Mouse (Mus musculus): Measurements from ENCODE around the gene Pde4a. TPM values are rescaled to one million over a fixed set of nuclear protein-coding genes. Genes with fewer than 3 reads are reported as not detected.

Gene Pde4a
- polyA plus RNA-seq, 1 experiment: 9.0 TPM

DNA sequence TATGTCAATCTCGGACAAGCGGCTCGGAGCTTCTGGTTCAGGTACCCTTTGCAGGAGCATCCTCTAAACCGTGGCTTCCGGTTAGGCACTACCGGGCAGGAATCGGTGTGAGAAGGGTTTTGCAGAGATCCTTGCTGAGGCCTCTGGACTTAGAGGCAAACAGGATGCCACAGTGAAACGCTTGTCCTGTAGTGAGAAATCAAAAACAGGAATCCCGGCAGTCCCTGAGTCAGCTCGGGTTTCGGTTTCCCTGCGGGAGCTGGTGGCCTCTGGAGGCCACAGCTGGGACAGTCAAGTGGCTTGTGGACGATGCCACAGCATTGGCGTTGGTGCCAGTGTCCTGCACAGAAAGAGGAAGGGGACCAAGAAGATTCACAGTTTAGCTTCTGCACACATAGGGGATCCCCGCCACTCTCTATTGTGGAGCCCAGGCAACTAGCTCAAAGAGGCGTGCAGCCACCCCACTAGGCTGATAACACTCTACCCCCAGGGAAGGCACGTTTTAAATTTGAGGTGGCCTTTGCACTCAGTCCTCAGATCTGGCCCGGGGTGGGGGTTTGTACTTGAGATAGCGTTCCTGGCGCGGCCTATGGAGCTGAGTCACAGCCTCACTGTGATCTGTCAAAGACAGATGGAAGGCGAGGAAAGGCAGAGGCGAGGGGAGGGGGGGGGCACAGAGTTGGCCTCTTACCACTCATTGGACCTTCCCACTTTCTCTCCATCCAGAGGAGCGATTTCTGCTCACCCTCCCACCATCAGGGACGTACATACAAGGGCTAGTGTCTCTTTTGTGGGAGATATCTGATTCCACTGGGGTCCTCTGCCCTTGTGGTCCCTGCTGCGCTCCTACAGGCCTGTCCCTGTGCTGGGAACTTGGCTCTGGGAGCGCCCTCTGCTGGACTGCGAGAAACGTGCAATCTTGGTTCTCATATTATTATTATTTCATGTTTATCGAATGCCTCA is 2.9 kb downstream of the Pde4a start:
- H3K4me1 ChIP-seq (ENCODE audit: control insufficient read depth, insufficient read depth, low read length): no peaks in the 10 kb centered on the region
- 10% methylated on average over 30 of the region's 30 CpGs for WGBS
- peak overlapping the region; percentile 35 for H3K4me3 ChIP-seq (ENCODE audit: insufficient read depth, low read depth, low read length)
- TF ChIP-seq CTCF (conservative IDR thresholded peaks at IDR 0.05; ENCODE audit: insufficient read depth, insufficient read length, low read depth, low read length) (peak; percentile 84), POLR2A (IDR thresholded peaks at IDR 0.05; ENCODE audit: low read depth, low read length) (no peak)
- peak; percentile 85 for DNase-seq
- no peaks in the 10 kb centered on the region for H3K36me3 ChIP-seq (ENCODE audit: control insufficient read depth, insufficient read depth, low read length)
- peak overlapping the region; percentile 86 for H3K27ac ChIP-seq (ENCODE audit: insufficient read depth, low read depth, low read length)
- H3K27me3 ChIP-seq (replicated peaks; ENCODE audit: control insufficient read depth, insufficient read depth, low read length): 0 out of 2 replicates have a peak, but pooled peaks cover 2% of the 10 kb centered on the region

DNA sequence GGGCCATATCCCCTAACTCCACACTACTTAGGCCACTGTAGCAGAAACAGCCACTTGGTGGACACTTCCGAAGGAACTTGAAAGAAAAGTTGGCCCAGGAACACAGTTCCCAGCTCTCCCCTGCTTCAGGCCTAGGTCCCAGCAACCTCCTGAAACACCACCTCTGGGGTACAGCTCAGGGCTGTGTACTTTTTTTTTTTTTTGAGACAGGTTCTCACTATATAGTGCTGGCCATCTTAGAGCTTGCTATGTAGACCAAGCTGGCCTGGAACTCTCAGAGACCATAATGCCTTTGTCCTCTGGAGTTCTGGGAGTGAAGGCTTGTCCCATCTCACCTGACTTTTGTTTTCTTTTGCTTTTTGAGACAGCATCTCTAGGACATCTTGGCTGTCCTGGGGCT is 3.6 kb downstream of the Pde4a start:
- Histone ChIP-seq H3K27ac (ENCODE audit: insufficient read depth, low read depth, low read length) (no peak overlapping the region), H3K4me1 (ENCODE audit: control insufficient read depth, insufficient read depth, low read length) (no peaks in the 10 kb centered on the region), H3K4me3 (ENCODE audit: insufficient read depth, low read depth, low read length) (no peak overlapping the region), H3K36me3 (ENCODE audit: control insufficient read depth, insufficient read depth, low read length) (no peaks in the 10 kb centered on the region), H3K27me3 (replicated peaks; ENCODE audit: control insufficient read depth, insufficient read depth, low read length) (0 out of 2 replicates have a peak, but pooled peaks cover 2% of the 10 kb centered on the region)
- TF ChIP-seq POLR2A (IDR thresholded peaks at IDR 0.05; ENCODE audit: low read depth, low read length) (no peak), CTCF (conservative IDR thresholded peaks at IDR 0.05; ENCODE audit: insufficient read depth, insufficient read length, low read depth, low read length) (no peak)
- no peak for DNase-seq
- WGBS: 34% methylated on average over 1 of the region's 1 CpGs

DNA sequence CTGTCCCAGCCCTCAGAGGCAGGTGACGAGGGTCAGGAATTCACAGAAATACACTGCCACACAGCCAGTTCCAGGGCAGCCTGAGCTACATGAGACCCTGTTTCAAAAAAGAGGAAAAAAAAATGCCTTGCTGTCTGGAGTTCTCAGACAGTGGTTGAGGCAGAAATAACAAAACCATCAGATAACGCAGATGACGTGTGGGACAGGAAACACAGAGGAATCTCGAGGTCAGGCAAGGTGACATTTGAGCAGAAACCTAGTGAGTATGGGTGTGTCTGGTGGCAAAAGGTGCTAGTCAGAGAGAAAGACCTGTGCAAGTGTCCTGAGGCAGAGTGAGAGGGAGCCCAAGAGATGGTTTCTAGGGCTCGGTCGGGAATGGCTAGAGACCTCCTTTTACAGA is 6.8 kb downstream of the Pde4a start:
- no peaks in the 10 kb centered on the region for H3K4me1 ChIP-seq (ENCODE audit: control insufficient read depth, insufficient read depth, low read length)
- no peaks in the 10 kb centered on the region for H3K36me3 ChIP-seq (ENCODE audit: control insufficient read depth, insufficient read depth, low read length)
- TF ChIP-seq CTCF (conservative IDR thresholded peaks at IDR 0.05; ENCODE audit: insufficient read depth, insufficient read length, low read depth, low read length): no peak
- no peak for TF ChIP-seq POLR2A (IDR thresholded peaks at IDR 0.05; ENCODE audit: low read depth, low read length)
- no peak overlapping the region for H3K4me3 ChIP-seq (ENCODE audit: insufficient read depth, low read depth, low read length)
- H3K27ac ChIP-seq (ENCODE audit: insufficient read depth, low read depth, low read length): no peak overlapping the region
- WGBS: 77% methylated on average over 6 of the region's 6 CpGs
- DNase-seq: no peak
- H3K27me3 ChIP-seq (replicated peaks; ENCODE audit: control insufficient read depth, insufficient read depth, low read length): no peaks in the 10 kb centered on the region

DNA sequence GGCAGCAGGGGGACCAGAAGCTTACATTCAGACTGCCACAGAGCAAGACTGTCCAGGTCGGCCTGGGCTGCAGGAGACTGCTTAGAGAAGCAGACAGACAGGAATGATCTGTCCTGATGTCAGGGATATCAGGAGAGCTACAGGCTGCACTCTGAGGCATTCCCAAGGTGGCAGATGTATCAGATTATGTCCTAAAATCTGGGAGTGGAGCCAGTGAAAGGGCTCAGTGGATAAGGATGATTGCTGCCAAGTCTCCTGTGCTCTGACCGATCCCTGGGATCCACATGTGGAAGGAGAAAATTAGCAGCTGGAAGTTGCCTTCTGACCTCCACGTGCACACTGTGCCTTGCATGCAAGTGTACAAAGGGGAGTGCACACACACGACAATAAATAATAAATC is 14.9 kb downstream of the Pde4a start:
- H3K4me1 ChIP-seq (ENCODE audit: control insufficient read depth, insufficient read depth, low read length): no peaks in the 10 kb centered on the region; the same call in 1 of the 2 replicates

DNA sequence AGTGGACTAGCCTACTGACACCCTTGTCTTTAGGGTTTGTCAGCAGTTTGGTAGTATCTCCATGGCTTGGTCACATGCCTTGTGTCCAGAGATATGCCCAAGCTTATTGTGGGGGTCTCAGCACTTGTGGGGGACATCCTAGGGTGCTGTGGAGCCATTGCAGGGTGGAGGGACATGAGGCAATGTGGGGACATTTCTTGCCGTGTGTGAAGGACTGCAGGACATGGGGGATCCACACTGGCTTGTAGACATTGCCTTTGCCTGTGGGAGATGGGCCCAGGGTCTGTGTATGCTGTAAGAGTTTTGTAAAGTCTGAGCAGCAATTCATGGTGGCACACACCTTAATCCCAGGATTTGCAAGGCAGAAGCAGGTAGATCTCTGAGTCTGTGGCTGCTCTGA is 15.3 kb downstream of the Pde4a start:
- H3K27ac ChIP-seq (ENCODE audit: insufficient read depth, low read depth, low read length): no peak overlapping the region
- WGBS: 89% methylated on average over 1 of the region's 1 CpGs
- H3K4me3 ChIP-seq (ENCODE audit: insufficient read depth, low read depth, low read length): no peak overlapping the region

More for the DNA sequence above, 14.9 kb downstream of the Pde4a start:
- H3K27me3 ChIP-seq (replicated peaks; ENCODE audit: control insufficient read depth, insufficient read depth, low read length): no peaks in the 10 kb centered on the region
- H3K27ac ChIP-seq (ENCODE audit: insufficient read depth, low read depth, low read length): no peak overlapping the region
- H3K36me3 ChIP-seq (ENCODE audit: control insufficient read depth, insufficient read depth, low read length): no peaks in the 10 kb centered on the region
- TF ChIP-seq CTCF (conservative IDR thresholded peaks at IDR 0.05; ENCODE audit: insufficient read depth, insufficient read length, low read depth, low read length) (no peak), POLR2A (IDR thresholded peaks at IDR 0.05; ENCODE audit: low read depth, low read length) (no peak)
- no peak for DNase-seq
- WGBS: 47% methylated on average over 4 of the region's 4 CpGs
- no peak overlapping the region for H3K4me3 ChIP-seq (ENCODE audit: insufficient read depth, low read depth, low read length)

DNA sequence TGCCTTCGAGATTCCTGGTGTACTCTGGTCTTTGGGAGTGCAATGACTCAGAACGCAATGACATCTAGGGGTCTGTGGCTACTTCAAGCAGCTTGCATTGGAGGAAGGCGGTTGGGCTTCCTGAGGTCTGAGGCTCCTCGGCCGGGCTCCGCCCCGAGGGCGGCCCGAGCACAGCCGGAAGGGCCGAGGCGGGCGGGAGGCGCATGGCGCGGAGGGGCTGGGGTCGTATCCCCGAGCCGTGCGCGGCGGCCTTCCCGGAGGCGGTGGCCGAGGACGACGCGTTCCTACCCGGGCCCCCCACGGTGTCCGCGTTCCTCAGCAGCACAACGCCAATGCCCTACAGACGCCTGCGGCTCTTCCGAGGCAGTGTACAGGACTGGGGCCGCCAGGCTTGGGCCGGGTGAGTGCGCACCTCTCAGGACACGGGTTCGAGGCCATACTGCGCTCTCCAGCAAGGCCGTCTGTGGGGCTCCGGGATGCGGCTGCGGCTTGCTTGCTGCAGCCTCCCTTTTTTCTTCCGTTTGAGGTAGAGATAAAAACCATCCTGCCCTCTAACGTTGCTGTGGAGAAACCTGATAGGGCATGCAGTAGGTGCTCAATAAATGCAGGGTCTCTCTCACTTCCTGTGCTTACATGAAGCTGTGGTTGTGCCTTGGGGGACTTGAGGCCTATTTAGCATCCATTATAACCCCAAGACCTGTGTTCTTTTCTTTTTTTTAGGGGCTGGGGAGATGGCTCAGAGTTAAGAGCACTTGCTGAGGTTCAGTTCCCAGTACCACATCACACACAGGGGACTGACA is 16.1 kb downstream of the Pde4a start:
- 11% methylated on average over 47 of the region's 48 CpGs for WGBS
- Histone ChIP-seq H3K27ac (ENCODE audit: insufficient read depth, low read depth, low read length) (no peak overlapping the region), H3K36me3 (ENCODE audit: control insufficient read depth, insufficient read depth, low read length) (no peaks in the 10 kb centered on the region), H3K27me3 (replicated peaks; ENCODE audit: control insufficient read depth, insufficient read depth, low read length) (no peaks in the 10 kb centered on the region), H3K4me1 (ENCODE audit: control insufficient read depth, insufficient read depth, low read length) (no peaks in the 10 kb centered on the region; the same call in 1 of the 2 replicates), H3K4me3 (ENCODE audit: insufficient read depth, low read depth, low read length) (peak overlapping the region; percentile 53)
- peak; percentile 36 for DNase-seq
- no peak for TF ChIP-seq POLR2A (IDR thresholded peaks at IDR 0.05; ENCODE audit: low read depth, low read length)

More for the DNA sequence above, 15.3 kb downstream of the Pde4a start:
- no peaks in the 10 kb centered on the region for H3K36me3 ChIP-seq (ENCODE audit: control insufficient read depth, insufficient read depth, low read length)
- H3K27me3 ChIP-seq (replicated peaks; ENCODE audit: control insufficient read depth, insufficient read depth, low read length): no peaks in the 10 kb centered on the region
- DNase-seq: no peak
- H3K4me1 ChIP-seq (ENCODE audit: control insufficient read depth, insufficient read depth, low read length): no peaks in the 10 kb centered on the region; the same call in 1 of the 2 replicates
- TF ChIP-seq POLR2A (IDR thresholded peaks at IDR 0.05; ENCODE audit: low read depth, low read length) (no peak), CTCF (conservative IDR thresholded peaks at IDR 0.05; ENCODE audit: insufficient read depth, insufficient read length, low read depth, low read length) (no peak)

DNA sequence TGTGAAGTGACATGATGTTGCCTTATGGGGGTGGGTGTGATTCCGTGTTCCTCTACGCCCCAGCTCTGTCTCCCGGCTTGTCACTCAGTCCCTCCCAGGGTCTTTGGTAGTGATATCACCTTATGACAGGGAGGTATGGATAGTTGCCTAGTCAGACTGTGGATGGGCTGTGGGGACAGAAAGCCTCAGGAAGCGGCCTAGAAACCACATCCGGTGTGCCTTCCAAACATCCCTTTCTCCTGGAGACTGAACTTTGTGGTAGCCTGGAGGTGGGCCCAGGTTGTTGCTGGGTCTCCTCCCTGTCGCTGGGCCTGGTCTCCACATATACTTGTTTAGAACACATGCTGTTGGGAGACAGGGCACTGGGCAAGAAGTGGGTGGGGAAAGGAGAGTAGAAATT is 17.9 kb downstream of the Pde4a start:
- Histone ChIP-seq H3K4me1 (ENCODE audit: control insufficient read depth, insufficient read depth, low read length) (no peaks in the 10 kb centered on the region; the same call in 1 of the 2 replicates), H3K36me3 (ENCODE audit: control insufficient read depth, insufficient read depth, low read length) (no peaks in the 10 kb centered on the region), H3K4me3 (ENCODE audit: insufficient read depth, low read depth, low read length) (no peak overlapping the region), H3K27ac (ENCODE audit: insufficient read depth, low read depth, low read length) (no peak overlapping the region), H3K27me3 (replicated peaks; ENCODE audit: control insufficient read depth, insufficient read depth, low read length) (no peaks in the 10 kb centered on the region)
- no peak for DNase-seq
- WGBS: 92% methylated on average over 6 of the region's 6 CpGs
- TF ChIP-seq CTCF (conservative IDR thresholded peaks at IDR 0.05; ENCODE audit: insufficient read depth, insufficient read length, low read depth, low read length) (no peak), POLR2A (IDR thresholded peaks at IDR 0.05; ENCODE audit: low read depth, low read length) (no peak)

Measured in kidney, adult 2 months (tissue).